Mouse (Mus musculus) ovary, adult 18-20 months (tissue): ENCODE measurements around the gene Cdk20.
"Not testable (repeated sequence)": the region's sequence is repeated elsewhere in the genome, so short reads cannot be mapped to it uniquely, and the experiment has no call there.

Experiments used
- DNase-seq: peaks from one replicate; pipeline ENCODE4 v3.0.0; 2022; ENCODE audit warnings: low spot score, mixed read lengths

Gene Cdk20

DNA sequence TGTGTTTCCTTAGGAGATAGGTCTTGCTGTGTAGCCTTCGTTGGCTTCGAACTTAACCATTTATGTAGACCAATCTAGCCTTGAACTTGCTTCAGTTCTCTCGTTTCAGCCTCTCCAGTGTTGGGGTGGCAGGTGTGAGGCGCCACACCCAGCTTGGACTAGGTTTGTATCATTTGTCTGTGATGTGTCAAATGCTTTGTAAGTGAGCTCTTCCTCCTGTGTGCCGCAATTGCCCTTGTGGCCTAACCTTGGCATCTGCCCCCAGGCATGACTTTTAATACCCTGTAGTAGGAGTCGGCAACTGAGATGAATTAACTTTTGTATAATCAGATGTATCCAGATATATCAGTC is 9.5 kb upstream of the Cdk20 start:
- no peak for DNase-seq

- no peak for DNase-seq
Observed at GRCm38 (mm10) chr13:64424347-64424746, 7.8 kb upstream of the Cdk20 start.

GRCm38 (mm10) chr13:64425280-64425679 is 6.8 kb upstream of the Cdk20 start:
- DNase-seq, result no peak

DNA sequence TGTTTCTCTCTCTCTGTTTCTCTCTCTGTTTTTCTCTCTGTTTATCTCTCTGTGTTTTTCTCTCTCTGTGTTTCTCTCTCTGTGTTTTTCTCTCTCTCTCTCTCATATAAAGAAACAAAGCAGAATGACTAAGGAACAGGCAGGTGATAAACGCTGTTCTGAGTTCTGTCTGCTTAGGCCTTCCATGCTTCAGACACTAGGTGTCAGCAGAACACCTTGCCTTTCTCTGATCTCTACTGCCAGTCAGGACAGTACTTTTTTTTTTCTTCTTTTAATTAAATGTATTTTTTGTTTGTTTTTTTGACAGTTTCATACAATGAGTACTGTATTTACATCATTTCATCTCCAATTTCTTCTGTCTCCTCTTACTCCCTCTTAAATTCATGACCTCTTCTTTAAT is 2.8 kb upstream of the Cdk20 start:
- DNase-seq, result no peak

DNA sequence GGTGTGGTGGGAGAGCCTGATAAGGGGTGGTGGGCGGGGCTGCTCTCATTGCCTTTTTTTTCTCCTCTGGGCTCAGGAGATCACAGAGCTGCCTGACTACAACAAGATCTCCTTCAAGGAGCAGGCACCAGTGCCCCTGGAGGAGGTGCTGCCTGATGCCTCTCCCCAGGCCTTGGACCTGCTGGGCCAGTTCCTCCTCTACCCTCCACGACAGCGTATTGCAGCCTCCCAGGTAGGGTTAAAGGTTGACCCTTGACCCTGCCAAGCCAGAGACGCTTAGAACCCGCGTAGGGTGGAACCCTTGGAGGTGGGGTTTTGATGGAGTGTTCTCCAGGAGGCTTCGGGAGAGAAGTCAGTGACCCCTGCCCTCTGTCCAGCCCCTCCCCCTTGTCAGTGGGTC is 5.7 kb downstream of the Cdk20 start:
- DNase-seq, result no peak

- no peak for DNase-seq
Observed at GRCm38 (mm10) chr13:64438863-64439452, 6.8 kb downstream of the Cdk20 start.

- no peak for DNase-seq
Observed at GRCm38 (mm10) chr13:64439471-64439870, 7.4 kb downstream of the Cdk20 start.

- no peak for DNase-seq
Observed at GRCm38 (mm10) chr13:64440592-64440991, 8.5 kb downstream of the Cdk20 start.

DNA sequence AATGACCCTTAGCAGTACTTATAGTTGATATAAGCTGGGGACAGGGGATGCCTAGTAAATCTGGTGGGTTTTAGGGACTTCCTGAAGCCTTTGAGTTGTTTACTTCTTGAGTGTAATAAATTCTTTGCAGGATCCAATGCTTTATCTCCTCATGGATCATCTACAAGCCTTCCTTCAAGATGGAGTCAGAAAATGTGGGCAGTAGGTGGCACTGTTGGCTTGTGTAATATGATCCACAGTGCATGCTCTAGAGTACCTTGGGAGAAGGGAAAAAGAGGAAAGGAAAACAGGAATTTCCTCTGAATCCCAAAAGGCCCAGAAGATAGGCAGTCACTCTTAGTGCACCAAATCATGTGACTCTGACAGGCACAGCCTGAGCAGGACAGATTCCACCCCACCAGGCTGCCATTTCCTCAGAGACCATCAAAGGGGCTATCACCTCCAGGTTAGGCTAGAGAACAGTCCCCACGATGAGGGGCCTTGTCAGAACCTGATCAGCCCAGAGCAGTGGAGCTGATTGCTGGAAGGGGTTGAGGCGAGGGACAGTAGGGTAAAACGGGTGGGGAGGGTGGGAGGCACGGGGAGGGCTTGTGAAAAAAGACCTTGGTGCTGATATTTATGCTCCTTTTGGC is 11.3 kb downstream of the Cdk20 start:
- DNase-seq, result no peak

- no peak for DNase-seq
Observed at GRCm38 (mm10) chr13:64445254-64445920, 13.3 kb downstream of the Cdk20 start.

GRCm38 (mm10) chr13:64447947-64448346 is 15.8 kb downstream of the Cdk20 start:
- no peak for DNase-seq

- no peak for DNase-seq
Observed at GRCm38 (mm10) chr13:64448729-64449128, 16.6 kb downstream of the Cdk20 start.

DNA sequence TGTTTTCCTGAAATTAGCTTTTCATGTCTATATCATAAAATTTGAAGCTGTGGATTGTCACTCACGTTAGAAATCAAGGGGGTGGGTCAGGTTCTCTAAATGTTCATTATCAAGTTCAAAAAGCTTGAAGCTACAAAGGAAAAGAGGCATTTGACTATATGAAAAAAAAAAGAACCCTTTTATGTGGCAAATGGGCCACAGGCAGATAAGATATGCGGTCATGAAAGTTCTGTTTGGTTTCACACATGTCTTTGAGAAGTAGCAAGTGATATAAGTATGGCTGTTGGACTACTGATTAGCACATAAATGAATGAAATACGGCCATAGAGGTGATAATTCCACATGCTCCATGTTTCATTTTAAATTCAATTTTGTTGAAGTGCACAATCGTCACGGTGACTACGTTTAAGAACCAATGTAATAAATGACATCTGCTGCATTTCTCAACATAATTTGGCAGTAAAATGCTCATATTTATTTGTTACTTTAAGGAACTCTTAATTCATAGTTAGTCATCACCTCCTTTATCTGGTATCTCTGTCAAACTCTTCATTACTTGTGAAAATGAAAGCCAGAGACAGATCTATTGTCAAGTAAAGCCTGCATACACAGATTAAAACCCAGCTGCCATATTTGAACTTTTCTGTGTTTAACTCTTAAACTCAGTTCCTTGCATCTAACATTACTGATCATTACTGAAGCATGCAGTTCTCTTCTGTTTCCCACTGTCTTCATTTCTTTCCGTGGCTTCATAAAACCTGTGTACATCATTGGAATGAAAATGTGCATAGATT is 18.1 kb downstream of the Cdk20 start:
- no peak for DNase-seq

- not testable (repeated sequence) for DNase-seq
Observed at GRCm38 (mm10) chr13:64457225-64457978, 25.3 kb downstream of the Cdk20 start.

DNA sequence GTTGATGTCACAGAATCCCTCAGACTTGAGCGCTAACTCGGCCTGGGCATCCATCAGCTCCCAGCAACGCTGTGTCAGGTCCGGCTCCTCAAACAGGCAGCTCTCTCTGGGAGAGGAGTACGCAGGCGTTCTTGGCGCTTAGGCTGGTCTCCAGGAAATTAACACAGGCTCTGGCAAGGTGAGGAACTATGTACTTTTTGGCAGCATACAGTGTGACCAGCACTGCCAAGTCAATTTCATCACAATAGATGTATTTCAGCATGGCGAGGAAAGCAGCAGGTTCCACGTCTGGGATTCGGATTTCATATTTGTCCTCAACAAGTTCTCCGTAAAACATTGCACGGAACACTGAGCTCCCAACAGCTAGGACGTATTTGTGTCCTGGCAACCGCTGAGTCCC is 26.1 kb downstream of the Cdk20 start:
- no peak for DNase-seq

GRCm38 (mm10) chr13:64462581-64462980 is 30.5 kb downstream of the Cdk20 start:
- DNase-seq, result no peak

DNA sequence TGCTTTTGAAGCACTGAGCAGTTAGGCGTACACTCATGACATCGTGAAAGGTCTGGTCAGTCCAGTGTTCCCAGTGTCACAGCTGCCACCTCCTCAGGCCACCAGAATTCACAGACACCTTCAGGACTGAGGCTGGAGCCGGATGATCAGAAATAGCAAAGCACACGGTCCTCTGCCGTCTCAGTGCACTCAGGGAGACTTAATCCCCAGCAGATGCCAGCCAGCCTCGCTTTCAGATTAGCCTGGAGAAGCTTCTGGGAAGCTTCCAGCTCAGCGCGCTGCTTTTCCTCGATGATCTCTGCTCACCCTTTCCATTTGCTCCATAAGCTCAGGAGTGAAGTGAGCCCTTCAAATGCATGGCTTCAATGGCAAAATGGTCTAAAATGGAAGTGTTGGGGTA is 33.1 kb downstream of the Cdk20 start:
- no peak for DNase-seq

DNA sequence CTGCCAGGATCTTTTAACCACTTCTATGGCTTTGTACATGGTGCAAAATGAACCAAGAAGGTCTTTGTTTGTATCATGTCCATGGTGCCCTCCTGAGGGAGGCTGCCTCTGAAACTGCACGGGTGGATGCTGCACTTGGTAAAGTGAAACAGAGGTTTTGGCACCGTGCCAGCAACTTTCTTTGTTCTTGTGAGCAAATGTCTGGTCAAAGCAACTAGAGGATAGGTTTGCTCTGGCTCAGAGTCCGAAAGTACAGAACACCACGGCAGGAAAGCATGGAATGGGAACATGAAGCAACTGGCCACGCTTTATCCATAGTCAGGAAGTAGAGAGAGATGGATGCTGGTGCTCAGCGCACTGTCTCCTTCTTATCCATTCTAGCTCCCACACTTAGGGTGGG is 35.8 kb downstream of the Cdk20 start:
- no peak for DNase-seq

- DNase-seq, result peak; percentile 75
Observed at GRCm38 (mm10) chr13:64477968-64478367, 45.9 kb downstream of the Cdk20 start.

DNA sequence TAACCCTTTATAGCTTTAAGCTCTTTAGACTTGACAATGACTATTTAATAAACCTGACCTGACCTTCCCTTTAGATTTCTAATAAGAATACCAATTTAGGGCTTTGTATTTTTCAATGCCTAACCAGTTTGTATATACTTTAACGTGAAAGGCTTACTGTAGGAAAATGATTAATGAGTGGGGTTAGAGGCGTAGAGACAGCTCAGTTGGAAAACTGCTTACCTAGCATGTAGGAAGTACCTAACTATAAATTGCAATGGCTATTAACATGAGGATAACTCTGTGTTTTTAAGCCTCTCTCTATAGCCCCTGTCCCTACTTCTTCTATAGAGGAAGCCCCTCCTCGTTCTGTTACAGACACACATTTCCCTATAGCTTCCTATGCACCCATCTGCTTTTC is 47.8 kb downstream of the Cdk20 start:
- DNase-seq, result no peak

DNA sequence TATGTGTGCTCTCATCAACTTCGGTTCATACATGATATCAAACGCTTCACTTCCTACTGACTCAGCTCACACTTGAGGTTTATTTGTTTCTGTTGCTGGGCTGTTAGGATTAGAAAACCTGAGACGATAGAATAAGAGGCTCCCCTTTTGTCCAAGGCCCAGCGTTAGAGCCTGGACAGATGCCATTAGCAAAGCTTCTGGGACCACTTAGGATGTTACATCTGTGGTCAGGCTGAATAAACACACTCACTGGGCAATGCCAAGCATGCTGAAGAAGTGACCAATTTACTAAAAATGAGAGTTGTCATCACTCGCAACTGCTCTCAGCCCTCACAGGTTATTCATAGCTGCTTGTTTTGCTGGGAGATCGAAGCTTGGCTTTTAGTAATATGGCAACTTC is 57.8 kb downstream of the Cdk20 start:
- DNase-seq, result no peak
